Mouse (Mus musculus) left cerebral cortex, adult 11 months (tissue): ENCODE measurements around the gene Cc2d2a.
A peak's percentile ranks its signal among the peaks of the same experiment; 100 is the strongest.

Experiments used
- DNase-seq: peaks from one replicate; pipeline ENCODE4 v3.0.0; 2022; ENCODE audit warnings: low spot score

The Cc2d2a gene

DNA sequence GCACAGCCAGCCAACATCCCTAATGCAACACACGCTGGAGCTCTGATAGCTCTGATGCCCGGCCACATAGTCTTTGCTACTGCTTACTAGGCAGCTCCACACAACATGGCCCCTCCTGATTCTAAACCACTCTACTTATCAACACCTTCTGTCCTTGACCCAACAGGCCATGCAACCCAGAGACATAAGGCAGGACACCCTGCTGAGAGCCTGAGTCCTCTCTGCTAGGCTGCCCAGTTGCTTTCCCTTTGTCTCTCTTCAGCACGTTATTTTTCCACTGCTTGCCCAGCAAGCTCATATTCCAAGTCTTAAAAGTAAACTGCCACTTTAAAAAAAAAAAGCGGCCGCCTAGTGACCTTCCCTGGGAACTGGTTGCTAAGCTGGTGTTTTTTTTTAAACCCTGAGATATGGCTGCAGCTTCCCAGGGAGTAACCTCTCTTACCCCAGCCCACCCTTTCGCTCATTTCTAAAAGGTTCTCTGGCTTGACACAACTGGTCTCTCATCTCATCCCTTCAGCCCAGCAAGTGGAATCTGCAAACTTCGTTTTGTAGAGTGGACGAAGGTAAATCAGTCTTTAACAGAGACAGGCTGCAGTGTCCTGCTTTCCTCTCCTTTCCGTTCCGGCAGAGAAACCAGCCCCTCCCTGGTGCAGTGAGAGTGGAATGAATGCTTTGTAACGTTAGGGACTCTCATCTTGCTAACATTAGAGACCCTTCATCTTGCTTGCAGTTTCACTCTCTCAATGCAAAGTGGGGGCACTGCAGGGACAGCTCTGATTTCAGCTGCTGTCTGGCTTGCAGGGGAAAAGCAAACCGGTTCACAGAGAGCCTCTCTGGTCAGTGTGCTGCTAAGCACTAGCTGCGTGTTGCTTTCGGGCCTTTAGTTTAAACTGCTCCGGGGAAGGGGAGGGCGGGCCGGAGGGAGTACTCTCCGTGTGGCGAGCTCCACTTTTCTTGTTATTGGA, at the start of gene Cc2d2a:
Cc2d2a (plus strand) TSS at position 350 of the 965 bp plus-strand sequence.
- DNase-seq, result no peak

DNA sequence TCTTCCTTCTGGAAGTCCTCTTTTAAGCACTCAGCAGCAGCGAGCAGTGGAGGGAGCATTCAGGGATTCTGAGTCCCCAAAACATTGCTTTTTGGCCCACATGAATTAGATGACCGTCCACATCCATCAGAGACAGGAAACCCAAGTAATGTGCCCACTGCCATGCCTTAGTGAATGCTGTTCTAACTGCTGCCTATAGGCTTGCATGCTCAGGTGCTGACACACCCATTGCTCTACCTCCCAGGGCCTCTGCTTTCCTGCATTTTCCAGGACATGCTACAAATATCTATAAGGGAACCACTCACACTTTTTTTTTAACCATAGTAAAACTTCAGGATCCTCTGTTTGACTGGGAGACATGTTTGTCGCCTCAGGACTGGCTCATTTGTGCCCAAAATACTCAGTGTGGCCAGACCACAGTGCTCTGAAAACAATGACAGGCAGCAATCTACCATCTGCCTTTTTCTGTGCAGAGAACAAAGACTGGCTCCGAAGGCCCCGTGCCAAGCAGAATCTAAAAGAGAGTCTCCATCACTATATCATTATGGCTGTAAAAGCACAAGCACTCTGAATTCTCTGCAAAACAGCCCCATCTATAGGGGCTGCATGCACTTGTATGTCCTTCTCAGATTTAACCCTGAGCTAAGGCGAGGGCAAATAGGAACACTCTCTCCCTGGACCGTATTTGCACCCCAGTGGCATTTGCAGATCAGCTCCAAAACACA, 40.4 kb upstream of the Cc2d2a start:
- no peak for DNase-seq

DNA sequence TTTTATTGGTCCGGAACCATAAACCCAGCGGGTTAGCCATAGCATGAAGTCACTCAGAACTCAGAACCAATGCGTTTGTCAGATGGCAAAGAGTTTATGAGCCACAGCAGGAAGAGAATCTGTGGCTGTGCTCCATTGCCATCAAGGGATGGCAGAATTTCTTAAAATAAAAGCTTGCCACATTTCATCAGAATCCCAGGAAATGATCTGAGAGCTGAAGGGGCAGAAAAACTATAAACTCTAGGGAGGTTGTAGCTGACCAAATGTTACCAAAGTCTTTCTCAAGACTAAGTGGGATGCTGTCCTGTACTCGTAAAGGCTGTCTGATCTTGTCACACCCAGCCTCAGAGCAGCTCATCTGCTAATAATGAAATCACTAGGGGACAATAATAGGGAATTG, 36.7 kb upstream of the Cc2d2a start:
- no peak for DNase-seq

DNA sequence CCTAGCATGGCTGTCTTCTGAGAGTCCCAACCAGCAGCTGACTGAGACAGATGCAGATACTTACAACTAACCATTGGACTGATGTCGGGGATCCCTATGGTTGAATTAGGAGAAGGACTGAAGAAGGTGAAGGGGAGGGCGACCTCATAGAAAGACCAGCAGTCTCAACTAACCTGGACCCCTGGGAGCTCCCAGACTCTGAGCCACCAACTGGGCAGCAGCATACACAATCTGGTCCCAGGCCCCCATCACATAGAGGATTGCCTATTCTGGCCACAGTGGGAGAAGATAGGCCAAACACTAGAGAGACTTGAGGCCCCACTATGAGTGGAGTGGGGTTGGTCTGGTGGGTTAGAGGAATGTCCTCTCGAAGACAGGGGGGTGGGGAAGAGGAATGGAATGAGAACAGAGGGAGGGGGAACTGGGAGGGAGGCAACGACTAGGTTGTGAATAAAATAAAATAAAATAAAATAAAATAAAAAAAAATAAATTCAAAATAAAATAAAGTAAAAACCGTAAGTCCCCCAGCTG, 28.0 kb upstream of the Cc2d2a start:
- no peak for DNase-seq

DNA sequence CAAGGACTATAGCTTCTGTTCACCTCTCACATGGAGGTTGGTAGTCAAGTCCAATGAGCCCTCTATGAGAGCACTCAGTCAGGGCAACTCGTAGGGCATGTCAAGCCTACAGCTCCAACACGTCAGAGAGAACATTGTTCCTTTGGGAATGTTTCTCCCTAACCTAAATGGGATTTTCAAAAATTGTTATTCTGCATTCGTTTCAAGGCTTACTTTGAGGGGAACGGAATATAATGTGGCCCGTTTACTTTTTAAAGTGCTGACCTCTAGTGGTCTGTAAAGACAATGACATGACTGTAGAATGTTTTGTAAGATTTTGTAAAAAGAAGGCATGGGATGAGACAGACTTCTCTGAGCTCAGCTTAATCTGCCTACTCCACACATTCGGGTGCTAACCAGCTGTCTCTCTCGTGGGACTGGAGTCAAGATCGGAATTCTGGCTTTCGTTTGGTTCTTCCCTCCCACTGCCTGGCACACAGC, 27.5 kb upstream of the Cc2d2a start:
- peak; percentile 21 for DNase-seq

DNA sequence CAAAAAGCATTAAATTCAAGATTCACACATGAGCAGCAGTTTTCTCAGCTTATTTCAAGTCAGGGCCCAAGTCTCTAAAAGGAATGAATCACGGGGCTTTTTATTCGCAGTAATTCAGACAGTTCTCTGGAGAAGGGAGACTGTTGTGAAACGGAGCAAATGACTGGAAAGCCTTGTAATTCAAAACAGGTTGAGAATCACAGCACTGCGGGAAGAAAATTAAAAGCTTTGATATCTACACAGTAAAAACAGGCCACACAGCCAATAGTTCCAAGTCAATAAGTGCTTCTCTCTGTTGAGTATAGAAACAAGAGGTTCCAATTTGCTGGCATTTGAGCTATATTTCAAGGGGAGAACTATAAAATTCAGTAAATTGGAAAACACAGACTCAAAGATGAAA, 17.1 kb upstream of the Cc2d2a start:
- DNase-seq, result no peak

DNA sequence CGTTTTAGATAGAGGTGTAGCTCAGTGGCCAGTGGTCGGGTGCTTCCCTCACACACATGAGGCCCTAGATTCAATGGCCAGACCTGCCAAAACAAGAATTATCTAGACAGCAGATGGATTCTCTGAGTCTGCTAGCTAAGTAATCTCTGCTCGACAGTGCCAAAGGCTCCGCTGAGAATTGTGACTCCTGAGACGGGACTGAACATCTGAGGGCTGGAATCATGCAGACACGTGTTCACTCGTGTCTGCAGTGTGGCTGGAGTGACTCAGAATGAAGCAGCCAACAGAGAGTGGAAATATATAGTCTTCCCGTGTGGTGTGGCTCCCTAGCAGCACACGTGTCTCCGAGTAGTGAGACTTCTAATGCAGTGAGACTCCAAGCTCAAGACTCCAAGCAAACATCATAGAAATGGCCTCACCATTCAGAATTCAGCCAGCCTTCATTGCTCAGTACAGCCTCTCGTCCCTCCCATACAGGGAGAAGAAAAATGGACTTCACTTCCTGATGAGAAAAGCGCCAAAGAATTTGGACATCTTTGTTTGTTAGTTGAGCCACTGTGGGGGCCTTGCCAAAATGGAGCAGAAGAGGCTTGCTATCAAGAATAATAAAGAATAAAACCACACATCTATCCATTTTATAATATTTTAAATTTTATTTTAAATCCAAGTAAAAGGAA, 14.9 kb upstream of the Cc2d2a start:
- DNase-seq, result no peak

DNA sequence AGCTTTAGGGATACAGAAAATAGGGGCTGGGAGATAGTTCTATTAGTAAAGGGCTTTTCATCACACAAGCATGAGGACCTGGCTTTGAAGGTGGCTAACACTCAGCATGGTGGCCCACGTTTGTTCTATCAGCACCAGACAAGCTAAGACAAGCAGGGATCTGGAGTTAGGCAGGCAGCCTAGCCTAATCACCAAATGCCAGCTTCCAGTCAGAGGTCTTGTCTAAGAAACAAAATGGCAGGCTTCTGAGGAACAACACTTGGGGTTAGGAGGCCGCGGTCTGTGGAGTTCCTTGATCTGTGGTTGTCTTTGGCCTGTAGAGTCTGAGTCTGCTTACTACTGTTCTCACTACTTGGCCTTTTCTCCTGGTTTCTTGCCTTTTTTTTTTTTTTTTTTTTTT, 648 bp upstream of the Cc2d2a start:
- no peak for DNase-seq

DNA sequence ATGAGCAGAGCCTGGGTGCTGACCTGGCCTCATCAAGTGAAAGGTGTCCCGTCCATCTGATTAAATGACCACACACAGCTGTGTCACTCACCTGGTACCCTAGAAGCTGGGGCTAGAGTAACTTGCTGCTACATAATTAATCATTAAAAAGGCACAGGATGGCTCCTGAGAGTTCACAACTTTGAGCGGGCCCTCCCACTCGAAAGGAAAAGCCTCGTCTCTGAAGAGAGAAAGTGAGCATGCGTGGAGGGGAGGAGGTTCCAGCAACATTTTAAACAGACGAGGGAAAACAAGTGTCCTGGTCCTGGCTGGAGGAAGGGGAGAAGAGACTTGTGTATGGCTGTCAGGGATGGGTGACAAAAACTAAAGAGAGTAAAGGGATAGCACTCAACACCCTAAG, 1.4 kb downstream of the Cc2d2a start:
- no peak for DNase-seq

DNA sequence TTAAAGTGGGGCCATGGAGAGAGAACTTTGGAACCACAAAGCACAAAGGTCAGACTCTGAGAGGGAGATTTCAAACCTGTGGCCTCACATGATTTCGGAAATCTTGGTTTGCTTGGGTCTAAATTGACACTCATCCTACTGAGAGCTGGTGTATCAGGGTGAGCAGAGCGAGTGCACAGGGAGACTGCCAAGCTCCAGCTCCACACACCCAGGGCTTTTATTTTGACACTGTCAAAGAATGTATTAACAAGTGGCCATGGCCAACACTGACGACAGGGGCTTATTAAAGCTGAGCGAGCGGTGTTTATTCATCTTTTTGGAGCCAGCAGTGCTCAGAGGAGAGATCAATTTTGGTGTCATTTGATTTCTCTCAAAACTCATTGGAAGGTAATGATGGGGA, 3.0 kb downstream of the Cc2d2a start:
- DNase-seq, result no peak

DNA sequence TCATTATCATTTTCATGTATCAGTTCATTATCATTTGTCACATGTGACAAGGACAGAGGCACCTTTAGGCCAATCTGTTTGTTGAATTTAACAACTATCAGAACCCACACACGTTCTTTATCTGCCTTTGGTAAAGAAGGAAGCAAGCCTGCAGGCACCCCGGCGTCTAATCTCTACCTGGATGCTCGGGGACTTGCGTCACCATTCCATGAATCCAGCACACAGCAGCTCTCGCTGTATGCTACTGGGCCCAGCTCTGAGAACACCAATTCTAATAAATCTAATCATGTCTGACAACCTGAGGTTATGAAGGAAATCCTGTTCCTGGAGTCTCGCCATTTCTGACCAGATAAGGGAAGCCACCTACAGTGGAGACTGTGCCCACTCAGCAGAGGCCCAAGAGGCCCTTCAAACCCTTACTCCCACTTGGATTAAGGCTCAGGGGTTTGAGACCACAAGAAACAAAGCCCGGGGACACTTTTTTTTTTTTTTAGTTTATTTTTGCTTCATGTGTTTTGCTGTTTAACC, 7.0 kb downstream of the Cc2d2a start:
- DNase-seq, result no peak

DNA sequence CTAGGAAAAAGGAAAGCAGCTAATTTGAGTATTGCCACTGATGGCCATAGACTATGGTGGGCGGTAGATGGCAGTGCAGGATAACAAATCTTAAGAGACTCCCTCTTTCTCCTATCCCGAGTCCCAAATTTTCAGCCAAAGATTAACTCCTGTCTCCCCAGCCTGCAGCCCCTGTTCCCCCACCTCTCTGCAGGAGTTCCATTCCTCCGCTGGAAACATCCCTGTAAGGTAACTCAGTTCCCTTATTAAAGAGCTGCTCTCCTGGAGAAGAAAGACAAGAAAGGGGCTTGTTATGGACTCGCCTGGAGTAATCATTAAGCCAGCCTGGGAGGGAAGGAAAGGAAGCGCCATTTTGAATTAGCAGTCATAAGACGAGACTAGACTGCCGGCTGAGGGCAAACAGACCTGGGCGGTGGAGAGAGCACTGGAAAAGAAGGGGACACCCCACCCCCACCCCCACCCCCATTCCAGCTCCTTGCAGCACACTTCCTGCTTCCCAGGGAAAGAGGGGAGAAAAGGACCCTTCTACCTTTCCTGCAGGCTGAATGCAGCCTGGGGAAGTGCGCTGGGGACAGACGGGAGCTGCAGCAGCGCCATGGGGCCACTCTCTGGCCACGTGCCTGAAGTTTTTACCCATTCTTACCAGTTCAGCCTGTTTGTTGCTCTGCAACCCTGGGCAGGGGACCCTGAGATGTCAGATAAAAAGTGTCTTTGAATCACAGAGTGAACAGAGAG, 10.2 kb downstream of the Cc2d2a start:
- peak; percentile 82 for DNase-seq

DNA sequence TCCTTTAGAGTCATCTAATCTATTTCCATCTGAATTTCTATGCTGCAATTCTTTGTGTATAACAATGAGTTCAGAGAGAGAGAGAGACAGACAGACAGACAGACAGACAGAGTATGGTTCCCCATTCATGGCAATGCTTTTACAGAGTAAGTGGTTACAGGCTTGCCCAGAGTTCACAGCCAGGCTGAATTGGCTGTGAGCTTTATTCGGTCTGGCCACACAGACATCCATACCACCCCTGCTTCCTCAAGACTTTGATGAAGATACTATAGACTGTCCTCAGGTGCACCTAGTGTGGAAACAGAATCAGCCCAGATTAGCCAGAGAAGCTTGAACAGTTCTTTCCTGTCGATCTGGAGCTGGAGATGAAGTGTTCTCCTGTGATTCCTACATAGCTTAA, 10.9 kb downstream of the Cc2d2a start:
- DNase-seq, result no peak

DNA sequence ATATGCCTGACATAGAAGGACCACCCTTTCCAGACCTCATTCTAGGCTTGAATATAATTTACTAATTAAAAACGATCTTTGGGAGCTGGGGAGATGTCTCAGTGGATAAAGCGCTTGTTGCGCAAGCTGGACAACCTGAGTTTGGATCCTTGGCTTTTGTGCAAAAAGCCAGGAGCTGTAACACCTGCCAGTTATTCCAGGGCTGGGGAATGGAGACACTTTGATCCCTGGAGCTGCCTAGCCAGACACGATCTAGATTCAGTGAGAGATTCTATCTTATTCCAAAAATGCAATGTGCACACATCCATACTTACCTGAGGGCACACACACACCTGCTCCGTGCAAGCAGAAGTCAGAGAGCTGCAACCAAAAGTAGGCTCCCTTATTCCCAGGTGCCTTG, 23.3 kb downstream of the Cc2d2a start:
- DNase-seq, result no peak

DNA sequence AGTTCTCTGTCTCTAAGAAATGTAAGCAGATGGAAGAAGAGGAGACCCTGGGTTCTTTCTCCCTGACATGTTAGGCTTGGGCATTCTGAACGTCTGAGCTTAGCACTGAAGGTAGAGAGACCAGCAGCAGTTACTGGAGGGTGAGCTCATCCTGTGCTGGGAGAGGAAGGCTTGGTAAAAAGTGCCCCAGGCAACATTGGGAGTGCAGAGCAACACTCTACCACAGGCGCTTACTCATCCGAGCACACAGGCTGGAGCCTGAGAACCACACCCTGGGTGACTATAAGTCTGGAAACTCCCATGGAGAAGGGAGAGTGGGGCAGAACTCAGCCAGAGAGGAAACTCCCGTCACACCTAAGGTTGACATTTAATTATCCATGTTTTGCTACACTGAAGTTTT, 30.3 kb downstream of the Cc2d2a start:
- no peak for DNase-seq

DNA sequence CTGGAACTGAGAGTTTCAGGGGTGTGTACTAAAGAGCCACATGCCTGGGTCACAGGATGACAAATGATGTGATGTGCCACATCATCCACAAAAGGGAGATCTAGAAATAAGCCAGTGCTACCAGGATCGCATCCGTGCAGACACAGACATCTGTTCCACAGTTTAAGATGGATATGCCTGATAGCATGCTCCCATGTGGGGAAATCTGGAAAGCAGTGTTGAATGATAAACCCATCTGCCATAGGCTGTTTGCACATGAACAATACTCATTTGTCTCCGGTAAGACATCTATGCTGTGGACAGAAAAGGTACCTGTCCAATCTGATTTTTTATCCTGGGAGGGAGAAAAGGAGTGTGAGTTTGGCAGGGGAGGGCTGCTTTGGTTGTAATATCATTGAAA, 35.0 kb downstream of the Cc2d2a start:
- no peak for DNase-seq

DNA sequence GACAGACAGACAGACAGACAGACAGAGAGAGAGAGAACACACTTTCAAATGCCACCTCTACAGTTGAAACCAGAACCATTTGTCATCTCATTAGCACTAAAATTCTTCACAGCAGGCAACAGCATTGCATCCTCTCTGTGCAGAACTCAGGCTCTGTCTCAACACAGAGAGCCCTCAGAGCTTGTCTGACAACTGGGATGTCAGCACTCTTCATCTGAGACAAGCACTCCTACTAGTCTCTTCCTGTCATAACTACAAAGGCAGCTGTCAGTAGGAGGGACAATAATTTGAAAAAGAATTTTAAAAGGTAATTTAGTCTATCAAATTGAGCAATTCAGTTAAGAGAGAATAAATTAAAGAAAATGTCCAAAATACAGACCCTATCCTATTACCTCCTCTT, 37.1 kb downstream of the Cc2d2a start:
- no peak for DNase-seq

DNA sequence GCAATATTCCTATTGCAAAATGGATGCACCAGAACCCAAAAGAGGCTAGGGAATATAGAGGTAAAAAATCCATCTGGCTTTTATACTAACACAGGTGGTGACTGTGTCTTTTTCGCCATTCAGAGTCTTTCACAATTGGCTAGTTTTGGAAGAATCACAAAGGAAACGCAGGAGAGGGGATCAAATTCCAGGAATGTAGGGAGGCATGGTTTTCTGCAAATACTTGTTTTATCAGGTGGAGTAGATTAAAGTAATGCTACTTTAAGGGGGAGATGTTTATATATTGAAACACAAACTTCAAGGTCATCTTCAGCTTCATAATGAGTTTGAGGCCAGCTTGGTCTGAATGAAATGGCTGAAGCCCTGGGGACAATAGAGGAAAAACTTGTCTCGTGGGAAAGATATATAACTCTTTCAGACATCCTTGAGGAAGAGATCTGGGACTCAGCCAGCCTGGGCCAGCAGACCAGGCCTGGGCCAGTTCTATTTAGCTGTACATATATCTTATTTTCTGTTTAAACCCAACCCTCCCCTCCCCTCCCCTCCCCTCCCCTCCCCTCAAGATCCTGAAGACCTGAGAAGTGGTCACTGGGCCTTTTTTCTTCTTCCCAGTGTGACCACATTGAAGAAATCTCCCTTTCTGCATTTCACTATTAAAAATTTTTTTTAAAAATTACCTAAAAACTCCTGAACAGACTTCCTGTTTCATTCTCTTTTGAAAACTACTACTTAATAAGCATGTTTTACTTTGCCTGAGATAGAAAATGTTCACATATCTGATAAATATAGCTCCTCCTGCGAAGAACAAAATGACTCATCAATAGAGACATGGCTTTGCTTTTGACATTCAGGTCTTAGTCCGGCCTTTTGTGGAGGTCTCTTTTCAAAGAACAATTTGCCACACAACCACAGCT, 59.6 kb downstream of the Cc2d2a start:
- DNase-seq, result no peak

DNA sequence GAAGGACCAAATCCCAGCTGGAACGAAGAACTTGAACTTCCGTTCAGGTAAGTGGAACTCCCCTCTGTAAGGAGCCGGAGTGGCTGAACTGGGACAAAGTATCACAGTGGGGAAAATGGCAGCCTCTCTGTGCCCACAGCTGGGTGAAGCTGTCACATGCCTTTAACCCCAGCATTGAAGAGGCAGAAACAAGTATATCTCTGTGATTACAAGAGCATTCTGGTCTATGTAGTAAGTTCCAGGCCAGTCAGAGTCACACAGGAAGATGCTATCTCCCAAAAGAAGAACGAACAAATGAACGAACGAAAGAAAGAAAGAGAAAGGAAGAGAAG, 60.3 kb downstream of the Cc2d2a start:
- DNase-seq, result no peak

DNA sequence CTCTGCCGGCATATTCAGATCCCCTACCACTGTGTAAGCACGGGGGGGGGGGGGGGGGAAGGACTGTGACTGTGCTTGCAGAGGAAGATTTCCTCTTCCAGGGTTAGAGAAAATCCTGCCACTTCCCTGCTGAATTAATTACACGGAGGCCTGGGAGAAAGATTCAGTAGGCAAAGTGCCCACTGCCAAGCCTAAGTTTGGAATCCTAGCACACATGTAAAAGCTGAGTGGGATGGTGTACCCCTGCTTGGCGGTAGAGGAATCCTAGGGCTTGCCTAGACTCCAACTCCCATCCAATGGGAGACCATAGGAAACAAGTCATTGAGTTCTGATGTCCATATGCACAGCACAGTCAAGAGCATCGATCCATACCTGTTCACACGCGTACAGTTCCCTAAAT, 61.7 kb downstream of the Cc2d2a start:
- DNase-seq, result no peak
